Mouse (Mus musculus): ENCODE data around the gene Fancc.

Fancc gene

GRCm38 (mm10) chr13:63293647-63294046 lies 203.4 kb downstream of the Fancc start:
- no peak for DNase-seq (ENCODE audit: low spot score)

- no peak for DNase-seq (ENCODE audit: low spot score)
These were observed 206.1 kb downstream of the Fancc start for GRCm38 (mm10) chr13:63291016-63291415.

- no peak for DNase-seq (ENCODE audit: low spot score)
These were observed 207.0 kb downstream of the Fancc start for GRCm38 (mm10) chr13:63290126-63290525.

- DNase-seq (ENCODE audit: low spot score), result no peak
These were observed 207.4 kb downstream of the Fancc start for GRCm38 (mm10) chr13:63289687-63290086.

GRCm38 (mm10) chr13:63289152-63289551 lies 207.9 kb downstream of the Fancc start:
- no peak for DNase-seq (ENCODE audit: low spot score)

GRCm38 (mm10) chr13:63286483-63287102 lies 210.5 kb downstream of the Fancc start:
- no peak for DNase-seq (ENCODE audit: low spot score)

GRCm38 (mm10) chr13:63284748-63285147 lies 212.3 kb downstream of the Fancc start:
- no peak for DNase-seq (ENCODE audit: low spot score)

GRCm38 (mm10) chr13:63283236-63283635 lies 213.8 kb downstream of the Fancc start:
- no peak for DNase-seq (ENCODE audit: low spot score)

- no peak for DNase-seq (ENCODE audit: low spot score)
These were observed 215.9 kb downstream of the Fancc start for GRCm38 (mm10) chr13:63281206-63281605.

GRCm38 (mm10) chr13:63280344-63280743 lies 216.7 kb downstream of the Fancc start:
- DNase-seq (ENCODE audit: low spot score), result no peak

- DNase-seq (ENCODE audit: low spot score), result no peak
These were observed 217.3 kb downstream of the Fancc start for GRCm38 (mm10) chr13:63279807-63280206.

- no peak for DNase-seq (ENCODE audit: low spot score)
These were observed 218.1 kb downstream of the Fancc start for GRCm38 (mm10) chr13:63278796-63279475.

- DNase-seq (ENCODE audit: low spot score), result no peak
These were observed 218.9 kb downstream of the Fancc start for GRCm38 (mm10) chr13:63278141-63278631.

- no peak for DNase-seq (ENCODE audit: low spot score)
These were observed 219.8 kb downstream of the Fancc start for GRCm38 (mm10) chr13:63277316-63277715.

GRCm38 (mm10) chr13:63276389-63276788 lies 220.7 kb downstream of the Fancc start:
- no peak for DNase-seq (ENCODE audit: low spot score)

GRCm38 (mm10) chr13:63274488-63275166 lies 222.5 kb downstream of the Fancc start:
- DNase-seq (ENCODE audit: low spot score), result no peak

GRCm38 (mm10) chr13:63273859-63274258 lies 223.2 kb downstream of the Fancc start:
- DNase-seq (ENCODE audit: low spot score), result no peak

- DNase-seq (ENCODE audit: low spot score), result peak; percentile 82
These were observed 224.4 kb downstream of the Fancc start for GRCm38 (mm10) chr13:63272602-63273229.

GRCm38 (mm10) chr13:63272017-63272601 lies 225.0 kb downstream of the Fancc start:
- DNase-seq (ENCODE audit: low spot score), result no peak

GRCm38 (mm10) chr13:63270191-63270590 lies 226.9 kb downstream of the Fancc start:
- no peak for DNase-seq (ENCODE audit: low spot score)

GRCm38 (mm10) chr13:63268776-63269175 lies 228.3 kb downstream of the Fancc start:
- DNase-seq (ENCODE audit: low spot score), result no peak

- DNase-seq (ENCODE audit: low spot score), result no peak
These were observed 228.7 kb downstream of the Fancc start for GRCm38 (mm10) chr13:63268371-63268770.
